Mouse (Mus musculus): ENCODE measurements around the gene Neu2.

Gene Neu2

DNA sequence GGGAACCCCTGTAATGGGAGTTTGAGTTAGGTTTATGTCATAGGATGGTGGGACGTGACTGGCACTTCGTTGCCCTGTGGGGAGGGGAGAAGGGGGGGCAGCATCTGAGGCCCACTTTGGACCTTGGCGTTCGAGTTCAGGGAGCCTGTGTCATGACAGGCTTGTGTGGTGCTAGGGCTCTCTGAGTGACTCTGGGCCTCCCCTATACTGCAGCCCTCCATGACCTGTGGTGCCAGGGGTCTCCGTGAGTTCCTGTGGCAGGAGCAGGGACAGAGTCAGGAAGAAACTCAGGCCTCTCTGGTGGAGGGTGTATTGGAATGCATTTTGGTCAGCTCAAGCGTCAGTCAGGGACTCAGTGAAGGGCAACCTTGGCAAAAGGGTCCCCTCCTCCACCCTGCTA is 111.0 kb downstream of the Neu2 start:
- no peak for DNase-seq

DNA sequence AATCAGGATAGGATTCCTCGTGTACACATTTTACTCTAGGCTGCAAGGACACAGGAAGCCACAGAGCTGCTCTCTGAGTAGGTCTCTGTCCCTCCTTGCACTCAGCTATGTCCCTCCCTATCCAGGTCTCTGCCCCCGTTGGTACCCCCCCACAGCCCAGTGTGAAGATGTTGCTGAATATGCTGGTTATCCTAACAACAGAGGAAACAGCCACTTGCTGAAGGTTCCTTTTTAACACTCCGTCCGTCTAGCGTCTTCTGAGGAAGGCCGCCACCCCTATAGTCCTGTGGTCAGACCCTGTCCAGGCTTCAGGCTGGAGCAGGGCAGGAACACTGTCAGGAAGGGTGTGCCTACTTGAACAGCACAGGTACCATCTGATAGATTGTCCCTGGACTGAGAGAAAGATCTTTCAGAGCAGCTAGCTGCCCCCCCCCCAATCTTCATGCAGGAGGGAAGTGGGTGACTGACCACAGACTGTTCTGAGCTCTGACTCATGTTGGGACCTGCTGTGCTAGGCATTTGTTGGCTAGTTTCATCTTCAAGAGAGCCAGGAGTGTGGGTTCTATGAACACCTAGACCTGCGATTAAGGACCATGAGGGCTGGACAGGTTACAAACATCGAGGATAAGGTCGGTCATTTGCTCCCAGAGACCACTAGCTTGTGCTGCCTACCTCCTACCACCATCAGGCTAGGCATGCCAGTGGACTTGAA is 111.6 kb downstream of the Neu2 start:
- no peak for DNase-seq

DNA sequence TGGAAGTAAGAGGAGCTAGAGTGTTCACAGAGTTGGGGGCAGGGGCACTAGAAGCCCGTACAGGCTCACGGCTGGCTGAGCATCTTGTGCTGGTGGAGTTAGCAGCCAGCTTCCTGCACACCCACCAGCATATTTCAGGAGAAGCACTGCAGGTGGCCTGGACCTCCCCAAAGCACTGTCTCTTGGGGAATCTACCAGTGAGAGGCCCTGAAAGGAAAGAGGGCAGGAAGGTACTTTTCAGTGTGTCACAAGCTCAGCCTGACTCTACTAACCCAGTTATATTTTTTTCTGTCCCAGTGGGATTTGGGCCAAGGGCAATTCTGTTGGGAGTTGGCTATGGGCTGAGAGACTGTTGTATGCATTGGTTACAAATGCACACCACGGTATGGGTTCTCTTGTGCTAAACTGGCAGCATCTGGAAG is 112.2 kb downstream of the Neu2 start:
- DNase-seq = no peak

DNA sequence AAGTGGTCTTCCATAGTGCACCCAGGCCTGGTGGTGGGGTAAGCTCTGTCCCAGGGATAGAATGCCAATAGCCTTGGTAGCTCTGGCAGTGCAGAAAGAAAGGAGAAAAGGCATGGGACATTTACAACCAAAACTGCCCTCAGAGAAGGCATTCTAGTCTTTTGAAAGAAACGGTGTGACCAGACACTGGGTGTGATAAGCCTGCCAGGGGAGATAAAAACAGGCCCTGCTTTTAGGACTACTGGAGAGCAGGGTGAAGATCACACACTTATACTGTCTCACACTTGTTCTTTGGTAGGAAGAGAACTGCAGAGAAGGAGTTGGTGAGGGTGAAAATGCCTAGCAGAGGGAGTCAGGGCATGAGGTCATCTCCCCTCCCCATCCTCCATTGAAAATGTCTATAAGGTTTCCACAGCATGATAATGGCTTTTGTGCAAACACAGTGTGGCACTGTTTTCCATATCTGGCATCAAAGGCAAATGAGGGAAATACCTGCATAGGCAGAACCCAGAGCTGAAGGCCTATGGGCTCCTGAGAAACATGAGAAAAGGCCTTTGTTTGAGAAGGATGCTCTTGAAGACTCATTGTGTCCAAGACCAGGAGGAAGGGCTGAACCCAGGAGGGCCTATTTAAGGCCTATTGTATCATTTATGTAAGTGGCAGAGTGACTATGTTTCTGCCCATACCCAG is 114.4 kb downstream of the Neu2 start:
- DNase-seq = no peak

DNA sequence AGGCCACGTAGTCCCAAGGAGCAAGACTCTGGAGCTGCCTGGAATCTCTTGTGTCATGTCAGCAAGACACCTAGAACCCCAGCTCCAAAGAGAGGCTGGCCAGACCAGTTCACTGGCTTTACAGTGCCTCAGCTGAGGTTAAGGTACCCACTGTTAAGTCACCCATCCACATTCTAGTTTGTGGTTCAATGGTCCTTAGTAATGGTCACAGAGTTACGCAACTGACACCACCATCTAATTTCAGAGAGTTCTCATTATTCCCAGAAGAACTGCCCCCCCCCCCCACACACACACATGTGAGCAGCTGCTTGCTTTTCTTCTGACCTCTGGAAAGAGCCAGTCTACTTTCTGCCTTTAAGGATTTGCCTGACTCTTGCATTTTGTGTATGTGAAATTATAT is 115.1 kb downstream of the Neu2 start:
- no peak for DNase-seq

GRCm38 (mm10) chr1:87625254-87626025 is 115.8 kb downstream of the Neu2 start:
- DNase-seq = no peak

DNA sequence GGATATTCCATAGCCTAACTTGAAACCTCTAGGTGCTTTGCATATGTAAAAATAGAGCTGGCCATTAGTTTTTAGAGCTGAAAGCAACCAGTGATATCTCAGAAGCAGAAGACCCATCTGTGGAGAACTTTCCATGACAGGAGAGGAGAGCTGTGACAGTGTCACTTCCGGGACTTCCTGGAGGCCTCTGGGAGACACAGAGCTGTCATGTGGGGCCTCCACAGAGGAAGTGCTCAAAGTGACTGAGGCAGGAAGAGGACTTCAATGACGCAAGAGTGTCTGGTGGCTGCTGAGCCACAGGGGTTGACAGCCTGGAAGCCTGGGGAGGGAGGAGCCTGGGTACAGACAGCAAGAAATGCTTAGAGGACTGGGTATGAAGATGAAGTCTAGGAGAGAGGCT is 116.7 kb downstream of the Neu2 start:
- DNase-seq = no peak

- no peak for DNase-seq
Observed at GRCm38 (mm10) chr1:87628085-87628484, 118.4 kb downstream of the Neu2 start.

GRCm38 (mm10) chr1:87631584-87631983 is 121.9 kb downstream of the Neu2 start:
- no peak for DNase-seq

DNA sequence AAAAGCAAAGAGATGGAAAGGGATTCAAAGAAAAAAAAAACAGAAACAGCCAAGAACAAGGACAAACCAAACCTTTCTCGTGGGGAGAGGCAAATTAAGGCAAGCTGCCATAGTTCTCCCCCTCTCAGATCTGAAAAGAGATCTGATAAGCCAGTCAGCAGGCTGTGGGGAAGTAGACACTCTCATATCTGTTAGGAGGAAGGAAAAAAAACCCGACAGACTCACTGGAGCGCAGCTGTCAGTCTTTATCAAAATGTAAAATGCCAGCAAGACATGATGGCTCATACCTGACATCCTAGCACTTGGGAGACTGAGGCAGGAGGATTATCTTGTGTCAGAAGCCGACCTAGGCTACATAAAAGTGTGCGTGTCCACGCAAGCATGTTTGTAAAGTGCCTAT is 122.5 kb downstream of the Neu2 start:
- DNase-seq = no peak

DNA sequence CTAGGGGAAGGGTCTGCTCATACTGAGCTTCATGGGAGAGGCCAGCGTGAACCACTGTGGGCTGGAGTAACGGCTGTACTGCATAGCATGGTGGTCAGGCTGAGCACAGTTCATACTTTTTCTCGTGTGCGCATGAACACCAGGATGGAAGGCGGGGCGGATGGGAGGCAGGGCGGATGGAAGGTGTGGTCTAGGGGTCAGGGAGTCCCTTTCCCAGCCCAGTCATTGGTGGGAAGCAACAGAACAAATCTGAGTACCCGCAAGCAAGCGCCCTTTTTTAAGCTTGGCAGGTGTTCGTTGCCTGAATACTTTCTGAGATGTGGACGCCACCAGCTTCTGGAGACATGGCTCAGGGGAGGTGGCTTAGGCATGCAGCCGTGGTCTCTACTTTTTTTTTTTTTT is 127.0 kb downstream of the Neu2 start:
- no peak for DNase-seq

GRCm38 (mm10) chr1:87637121-87637877 is 127.6 kb downstream of the Neu2 start:
- no peak for DNase-seq

GRCm38 (mm10) chr1:87637878-87638600 is 128.3 kb downstream of the Neu2 start:
- DNase-seq = no peak

- no peak for DNase-seq
Observed at GRCm38 (mm10) chr1:87639724-87640123, 130.0 kb downstream of the Neu2 start.

GRCm38 (mm10) chr1:87640165-87640661 is 130.5 kb downstream of the Neu2 start:
- no peak for DNase-seq

- no peak for DNase-seq
Observed at GRCm38 (mm10) chr1:87643016-87643415, 133.3 kb downstream of the Neu2 start.

GRCm38 (mm10) chr1:87645041-87645440 is 135.4 kb downstream of the Neu2 start:
- DNase-seq = no peak

GRCm38 (mm10) chr1:87645748-87646147 is 136.1 kb downstream of the Neu2 start:
- no peak for DNase-seq

Measured in cerebellum, adult 18-20 months (tissue).